ENCODE assay signal across 8 mouse cellular contexts in genomic region chr11:16769709-16770303, GRCm38 (mm10). TPM values are rescaled to one million over a fixed set of nuclear protein-coding genes. Genes with fewer than 3 reads are reported as not detected.
DNase-seq lines count a peak whose midpoint lies in the region; ATAC-seq and TF ChIP-seq lines count a peak whose summit lies in the region.

No protein-coding gene starts in this region.

- TF ChIP-seq POLR2A in liver, adult 2 months (IDR thresholded peaks at IDR 0.05; ENCODE audit: extremely low read depth, insufficient read depth, low read length): no peak

- H3K79me2 ChIP-seq in liver, adult 2 months (ENCODE audit: control insufficient read depth, insufficient read depth, low read length): peaks cover 35% of the 10 kb centered on the region

- ATAC-seq in embryonic facial prominence, embryonic 12.5 days (ENCODE audit: insufficient number of reproducible peaks, insufficient read depth, low FRiP score, low TSS enrichment): peak; percentile 81; the same call in 1 of the 2 replicates
- 0 out of 2 replicates have a peak, but pooled peaks have one; percentile 52 for ATAC-seq in kidney, embryonic 14.5 days (ENCODE audit: low FRiP score, low TSS enrichment)
- no peak for ATAC-seq in megakaryocyte, adult 5-6 weeks (ENCODE audit: poor library complexity, severe bottlenecking)

- WGBS in liver, adult 2 months: 13% methylated on average over 3 of the region's 3 CpGs
- 59% methylated on average over 3 of the region's 3 CpGs for WGBS in embryonic facial prominence, embryonic 12.5 days
- WGBS in kidney, embryonic 14.5 days: 55% methylated on average over 3 of the region's 3 CpGs

- H3K9ac ChIP-seq in liver, adult 2 months (ENCODE audit: low read depth, low read length): peak overlapping the region; percentile 49
- H3K9ac ChIP-seq in embryonic facial prominence, embryonic 12.5 days: no peak overlapping the region
- H3K9ac ChIP-seq in kidney, embryonic 14.5 days (ENCODE audit: low read depth, low read length): no peak overlapping the region

- H3K4me2 ChIP-seq in embryonic facial prominence, embryonic 12.5 days (replicated peaks): no peak overlapping the region
- no peak overlapping the region for H3K4me2 ChIP-seq in kidney, embryonic 14.5 days (replicated peaks; ENCODE audit: low read depth, low read length)

- no peaks in the 10 kb centered on the region for H3K27me3 ChIP-seq in liver, adult 2 months (ENCODE audit: control insufficient read depth, insufficient read depth, low read length)
- H3K27me3 ChIP-seq in embryonic facial prominence, embryonic 12.5 days: no peaks in the 10 kb centered on the region
- H3K27me3 ChIP-seq in kidney, embryonic 14.5 days (ENCODE audit: control insufficient read depth, insufficient read depth, low read length): no peaks in the 10 kb centered on the region

- peaks cover 69% of the 10 kb centered on the region for H3K36me3 ChIP-seq in liver, adult 2 months (ENCODE audit: control insufficient read depth, insufficient read depth, low read length)
- H3K36me3 ChIP-seq in embryonic facial prominence, embryonic 12.5 days: no peaks in the 10 kb centered on the region
- no peaks in the 10 kb centered on the region for H3K36me3 ChIP-seq in kidney, embryonic 14.5 days (ENCODE audit: control insufficient read depth, insufficient read depth, low read length)

- H3K4me3 ChIP-seq in liver, adult 2 months (ENCODE audit: insufficient read depth, low read depth, low read length): no peak overlapping the region
- H3K4me3 ChIP-seq in embryonic facial prominence, embryonic 12.5 days: no peak overlapping the region
- H3K4me3 ChIP-seq in kidney, embryonic 14.5 days (ENCODE audit: low read length): no peak overlapping the region

- no peak for TF ChIP-seq CTCF in liver, adult 2 months (IDR thresholded peaks at IDR 0.05; ENCODE audit: low read depth, low read length)

- peaks cover 43% of the 10 kb centered on the region for H3K4me1 ChIP-seq in liver, adult 2 months (ENCODE audit: control insufficient read depth, insufficient read depth, low read length)
- peaks cover 12% of the 10 kb centered on the region for H3K4me1 ChIP-seq in embryonic facial prominence, embryonic 12.5 days
- peaks cover 11% of the 10 kb centered on the region; the same call in 1 of the 2 replicates for H3K4me1 ChIP-seq in kidney, embryonic 14.5 days (ENCODE audit: control insufficient read depth, insufficient read depth, low read length)

- H3K27ac ChIP-seq in liver, adult 2 months (replicated peaks; ENCODE audit: insufficient read depth, low read depth, low read length): peak overlapping the region; percentile 4
- no peak overlapping the region for H3K27ac ChIP-seq in embryonic facial prominence, embryonic 12.5 days
- 0 out of 2 replicates have a peak overlapping the region, but pooled peaks have one; percentile 7 for H3K27ac ChIP-seq in kidney, embryonic 14.5 days (ENCODE audit: low read depth, low read length)

- peak; percentile 73 for DNase-seq in liver, adult 2 months (ENCODE audit: extremely low read depth, low read depth, low spot score)
- no peak for DNase-seq in liver
- DNase-seq in naive thymus-derived CD4-positive, alpha-beta T cell, adult 2 months (ENCODE audit: low read depth): peak; percentile 27
- DNase-seq in adrenal gland, postnatal 14 days: no peak
- no peak for DNase-seq in right cerebral cortex, postnatal 4 days

- no peaks in the 10 kb centered on the region for H3K9me3 ChIP-seq in embryonic facial prominence, embryonic 12.5 days
- no peaks in the 10 kb centered on the region for H3K9me3 ChIP-seq in kidney, embryonic 14.5 days (ENCODE audit: control insufficient read depth, low read length)

RNA-seq across cellular contexts. Expression of gene Egfr, which starts 17.8 kb away (rescaled TPM):
- 193 and 198 TPM in 2 replicates for total RNA-seq in liver, adult 2 months (2014; rRNA removed)
- polyA plus RNA-seq in liver, adult 2 months (2012; rRNA removed): 117 and 215 TPM in 2 replicates
- 15.0 and 16.5 TPM in 2 replicates for polyA plus RNA-seq in embryonic facial prominence, embryonic 12.5 days (2016; fragmentation: Nextera tagmentation; extraction: Ambion mirVana)
- 5.7 and 6.0 TPM in 2 replicates for polyA plus RNA-seq in kidney, embryonic 14.5 days (2014; fragmentation: Nextera tagmentation; extraction: Ambion mirVana)
- total RNA-seq in adrenal gland, postnatal 14 days (2021): 13.7 and 17.5 TPM in 2 replicates
- 0.39 and 0.94 TPM in 2 replicates for total RNA-seq in megakaryocyte, adult 5-6 weeks (2015)
- 0.11 and 0.37 TPM in 2 replicates for total RNA-seq in megakaryocyte, adult 5-6 weeks (2017)

Comparison
In these comparisons a context has a peak if more than half of its experiments do, and no peak if none do; other contexts are left out.
1. DNase-seq: peak in liver, adult 2 months (single experiment) and naive thymus-derived CD4-positive, alpha-beta T cell, adult 2 months (single experiment); none in liver (single experiment), adrenal gland, postnatal 14 days (single experiment) and right cerebral cortex, postnatal 4 days (single experiment).
2. RNA of gene Egfr, which starts 17.8 kb away (total RNA-seq): 193 to 198 TPM in liver, adult 2 months; 13.7 to 17.5 TPM in adrenal gland, postnatal 14 days and 0.11 to 0.94 TPM in megakaryocyte, adult 5-6 weeks; every median in the first group is over 10 times any median in the second.